Mouse (Mus musculus) CH12.LX (cell line): ENCODE measurements around the gene Slc7a8. TPM values are rescaled to one million over a fixed set of nuclear protein-coding genes. Genes with fewer than 3 reads are reported as not detected.

Experiments used
- DNase-seq: peaks from one replicate; pipeline ENCODE4 v3.0.0-alpha.2; 2013; ENCODE audit errors: extremely low read depth
- H3K27ac ChIP-seq: 2 replicates; pipeline ENCODE4 v1.5.1; 2012; ENCODE audit warnings: low read depth, mild to moderate bottlenecking, control low read depth, moderate library complexity; ENCODE audit not compliant: insufficient read depth
- H3K27me3 ChIP-seq: replicated peaks from 2 replicates; pipeline ENCODE3; 2012; ENCODE audit warnings: inconsistent platforms
- H3K36me3 ChIP-seq, 2 experiments: replicated peaks in 1 of 2; 2 replicates each; pipeline versions ENCODE3 to v1.6.1; 2012; ENCODE audit warnings: inconsistent platforms in 1 of 2, low read length in 1 of 2, mild to moderate bottlenecking in 1 of 2, mixed read lengths in 1 of 2, moderate library complexity in 1 of 2; ENCODE audit not compliant: control insufficient read depth in 1 of 2, insufficient read depth in 1 of 2
- H3K4me1 ChIP-seq, 2 experiments: 2 replicates each; pipeline ENCODE4 v1.6.1; 2012; ENCODE audit warnings: inconsistent platforms in 1 of 2, moderate library complexity in 1 of 2; ENCODE audit not compliant: insufficient read depth in 2 of 2, control insufficient read depth in 1 of 2
- H3K4me2 ChIP-seq: 2 replicates; pipeline ENCODE4 v1.6.1; 2012; ENCODE audit warnings: low read depth, mild to moderate bottlenecking, control low read depth; ENCODE audit not compliant: poor library complexity, insufficient read depth, severe bottlenecking
- H3K4me3 ChIP-seq, 3 experiments: fragments of 150-350 bp in 1 of 3; sonication (generic) in 1 of 3; replicated peaks in 1 of 3; 2 replicates each; pipeline versions ENCODE3 to v1.5.1; 2011 to 2012; ENCODE audit warnings: low read depth in 2 of 3, low read length in 2 of 3, mild to moderate bottlenecking in 2 of 3, moderate library complexity in 2 of 3, control low read depth in 1 of 3, improper control_type of control experiment in 1 of 3, inconsistent platforms in 1 of 3, mixed read lengths in 1 of 3; ENCODE audit not compliant: poor library complexity in 1 of 3
- H3K79me2 ChIP-seq: replicated peaks from 2 replicates; pipeline ENCODE4 v1.6.1; 2012; ENCODE audit warnings: mild to moderate bottlenecking, moderate library complexity; ENCODE audit not compliant: control insufficient read depth, poor library complexity, insufficient read depth, severe bottlenecking; ENCODE audit errors: extremely low read depth
- H3K9ac ChIP-seq: 2 replicates; pipeline ENCODE4 v1.6.1; 2012; ENCODE audit warnings: low read depth, mild to moderate bottlenecking, control low read depth, moderate library complexity; ENCODE audit not compliant: insufficient read depth
- H3K9me3 ChIP-seq: replicated peaks from 2 replicates; pipeline ENCODE3; 2012; ENCODE audit warnings: low read length, inconsistent platforms, mixed read lengths
- ELF1 ChIP-seq: IDR thresholded peaks from 2 replicates; pipeline ENCODE4 v1.6.1; 2014; ENCODE audit warnings: low read depth, mild to moderate bottlenecking, inconsistent platforms, low read length, improper control_type of control experiment
- ETS1 ChIP-seq: conservative IDR thresholded peaks from 2 replicates; pipeline ENCODE4 v1.6.1; 2012; ENCODE audit warnings: low read depth, mild to moderate bottlenecking, inconsistent platforms, low read length, improper control_type of control experiment, moderate library complexity
- HCFC1 ChIP-seq: IDR thresholded peaks from 2 replicates; pipeline ENCODE4 v1.6.1; 2012; ENCODE audit warnings: low read depth, mild to moderate bottlenecking, inconsistent platforms, low read length, improper control_type of control experiment
- JUND ChIP-seq: conservative IDR thresholded peaks from 2 replicates; pipeline ENCODE4 v1.6.1; 2011; ENCODE audit warnings: low read depth, low read length, improper control_type of control experiment
- KAT2A ChIP-seq: IDR thresholded peaks from 2 replicates; pipeline ENCODE4 v1.6.1; 2012; ENCODE audit warnings: low read length, improper control_type of control experiment, inconsistent platforms; ENCODE audit not compliant: insufficient replicate concordance
- MAX ChIP-seq: IDR thresholded peaks from 2 replicates; pipeline ENCODE4 v1.6.1; 2011; ENCODE audit warnings: low read length, improper control_type of control experiment
- MAZ ChIP-seq: IDR thresholded peaks from 2 replicates; pipeline ENCODE4 v1.6.1; 2012; ENCODE audit warnings: low read depth, mild to moderate bottlenecking, inconsistent platforms, low read length, improper control_type of control experiment, moderate library complexity
- MXI1 ChIP-seq: IDR thresholded peaks from 2 replicates; pipeline ENCODE4 v1.6.1; 2011; ENCODE audit warnings: mild to moderate bottlenecking, low read depth, low read length, improper control_type of control experiment
- MYC ChIP-seq: IDR thresholded peaks from 2 replicates; pipeline ENCODE4 v1.6.1; 2011; ENCODE audit warnings: low read depth, mild to moderate bottlenecking, improper control_type of control experiment, low read length
- NELFE ChIP-seq: IDR thresholded peaks from 2 replicates; pipeline ENCODE4 v1.6.1; 2011; ENCODE audit warnings: low read depth, low read length, improper control_type of control experiment
- PAX5 ChIP-seq: IDR thresholded peaks from 2 replicates; pipeline ENCODE4 v1.6.1; 2012; ENCODE audit warnings: low read length, inconsistent platforms, mixed read lengths
- POLR2A ChIP-seq: IDR thresholded peaks from 2 replicates; pipeline ENCODE4 v1.6.1; 2011; ENCODE audit warnings: low read depth, mild to moderate bottlenecking, improper control_type of control experiment, low read length
- RAD21 ChIP-seq: IDR thresholded peaks from 2 replicates; pipeline ENCODE4 v1.6.1; 2011; ENCODE audit warnings: low read depth, mild to moderate bottlenecking, low read length, improper control_type of control experiment, moderate library complexity
- RCOR1 ChIP-seq: conservative IDR thresholded peaks from 2 replicates; pipeline ENCODE4 v1.6.1; 2012; ENCODE audit warnings: low read depth, mild to moderate bottlenecking, inconsistent platforms, low read length, improper control_type of control experiment
- TCF12 ChIP-seq: IDR thresholded peaks from 2 replicates; pipeline ENCODE4 v1.6.1; 2014; ENCODE audit warnings: low read depth, mild to moderate bottlenecking, inconsistent platforms, low read length, improper control_type of control experiment
- UBTF ChIP-seq: IDR thresholded peaks from 2 replicates; pipeline ENCODE4 v1.6.1; 2012; ENCODE audit warnings: low read depth, mild to moderate bottlenecking, inconsistent platforms, low read length, improper control_type of control experiment, moderate library complexity
- USF1 ChIP-seq: IDR thresholded peaks from 2 replicates; pipeline ENCODE4 v1.6.1; 2014; ENCODE audit warnings: low read depth, mild to moderate bottlenecking, inconsistent platforms, low read length, improper control_type of control experiment
- USF2 ChIP-seq: conservative IDR thresholded peaks from 2 replicates; pipeline ENCODE4 v1.6.1; 2011; ENCODE audit warnings: low read depth, low read length, improper control_type of control experiment
- ZC3H11A ChIP-seq: IDR thresholded peaks from 2 replicates; pipeline ENCODE4 v1.6.1; 2012; ENCODE audit warnings: low read depth, mild to moderate bottlenecking, inconsistent platforms, low read length, improper control_type of control experiment
- ZKSCAN1 ChIP-seq: IDR thresholded peaks from 2 replicates; pipeline ENCODE4 v1.6.1; 2012; ENCODE audit warnings: low read depth, inconsistent platforms, low read length, improper control_type of control experiment, borderline replicate concordance
- ZNF384 ChIP-seq: IDR thresholded peaks from 2 replicates; pipeline ENCODE4 v1.6.1; 2012; ENCODE audit warnings: low read depth, low read length, improper control_type of control experiment, inconsistent platforms
- dilution Hi-C: fragments of 300-500 bp; cut with MboI; formaldehyde crosslinking; loops from 2 replicates; pipeline ENCODE4 v1.14.3; 2020; ENCODE audit warnings: low sequenced_read_pairs; ENCODE audit not compliant: extremely low pct_unique_long_range_greater_than_20kb, extremely low pct_ligation_motif_present
- in situ Hi-C: fragments of 300-500 bp; cut with MboI; formaldehyde crosslinking; loops from 3 replicates; pipeline ENCODE4 v1.14.3; 2019; ENCODE audit warnings: low sequenced_read_pairs, low pct_ligation_motif_present, low pct_unique_long_range_greater_than_20kb, mixed read lengths
- polyA plus RNA-seq: library from polyadenylated mRNA; unstranded; fragments of >175 nt; gene quantifications from 2 replicates; pipeline ENCODE4 v1.2.1, GENCODE M21; 2012; ENCODE audit warnings: low read depth; ENCODE audit not compliant: insufficient read length
- total RNA-seq, 2 experiments: library from RNA; depleted of rRNA; stranded (reverse); fragments of 300-350 nt in 1 of 2; fragments of >200 nt in 1 of 2; gene quantifications; 2 replicates each; pipeline ENCODE4 v1.2.3; 2012 to 2014

Gene Slc7a8
- total and polyA plus RNA-seq, 3 experiments: 0.13 to 0.17 TPM; not detected in 1

DNA sequence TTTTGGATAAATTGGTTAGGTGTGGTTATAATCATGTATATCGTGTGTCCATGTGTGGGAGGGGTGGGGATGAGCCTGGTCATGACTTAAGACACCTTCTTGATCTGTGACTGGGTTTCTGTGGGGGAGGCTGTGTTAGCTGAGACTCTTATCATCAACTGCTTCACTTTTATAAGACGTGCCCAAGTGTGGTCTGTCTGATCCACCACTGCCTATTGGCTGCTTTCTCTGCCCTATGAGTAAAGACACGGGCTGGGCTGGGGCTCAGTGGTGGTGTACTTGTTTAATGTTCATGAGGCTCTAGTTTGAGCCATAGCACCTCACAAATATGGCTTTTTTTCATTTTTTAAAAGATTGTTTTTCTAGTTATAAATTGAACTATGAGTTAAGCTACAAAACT, 34.0 kb upstream of the Slc7a8 start:
- DNase-seq: no peak
- dilution Hi-C loops (no loop called here), in situ Hi-C loops (no loop called here)

DNA sequence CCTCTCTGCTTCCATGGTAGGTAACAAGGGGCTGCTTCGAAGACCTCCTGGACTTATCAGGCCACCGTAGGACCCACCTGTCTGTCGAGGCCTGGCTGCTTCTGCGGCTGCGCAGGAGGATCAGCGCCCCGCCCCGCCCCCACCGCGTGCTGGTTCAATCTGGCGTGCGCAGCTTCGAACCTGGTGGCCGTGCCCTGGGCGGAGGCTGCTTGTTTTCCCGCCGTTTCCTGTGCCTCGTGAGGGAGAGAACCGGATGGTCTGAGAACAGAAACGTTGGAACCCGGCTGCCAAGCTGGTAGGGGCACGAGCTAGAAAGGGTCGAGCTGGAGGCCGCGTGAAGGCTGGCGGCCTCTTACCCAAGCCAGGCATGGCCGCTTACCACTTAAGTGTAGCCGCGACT, 32.2 kb upstream of the Slc7a8 start, which contains the start of gene Rnf212b:
TSS of gene Rnf212b (plus strand) at position 151 of the 400 bp plus-strand sequence.
- no peak within 1 kb of the TSS for H3K4me3 ChIP-seq
- dilution Hi-C loops: no loop called here
- H3K27ac ChIP-seq: no peak within 1 kb of the TSS
- in situ Hi-C loops: no loop called here
- H3K9ac ChIP-seq: no peak within 1 kb of the TSS
- H3K27me3 ChIP-seq: no peaks in the 10 kb centered on the region
- TF ChIP-seq POLR2A: no peak
- H3K36me3 ChIP-seq: no peaks in the 10 kb centered on the region
- no peaks in the 10 kb centered on the region for H3K4me1 ChIP-seq
- H3K79me2 ChIP-seq: no peaks in the 10 kb centered on the region
- no peak within 1 kb of the TSS for H3K4me2 ChIP-seq
- DNase-seq: no peak
- no peaks in the 10 kb centered on the region for H3K9me3 ChIP-seq

More for the DNA sequence above, 34.0 kb upstream of the Slc7a8 start:
- Histone ChIP-seq H3K9ac (no peak overlapping the region), H3K79me2 (no peaks in the 10 kb centered on the region), H3K27ac (no peak overlapping the region), H3K4me2 (no peak overlapping the region), H3K9me3 (no peaks in the 10 kb centered on the region), H3K4me1 (no peaks in the 10 kb centered on the region), H3K36me3 (no peaks in the 10 kb centered on the region), H3K4me3 (no peak overlapping the region), H3K27me3 (no peaks in the 10 kb centered on the region)
- TF ChIP-seq PAX5 (no peak), USF1 (no peak), RAD21 (no peak), NELFE (no peak), HCFC1 (no peak), MAX (no peak), JUND (no peak), TCF12 (no peak), UBTF (no peak), USF2 (no peak)

DNA sequence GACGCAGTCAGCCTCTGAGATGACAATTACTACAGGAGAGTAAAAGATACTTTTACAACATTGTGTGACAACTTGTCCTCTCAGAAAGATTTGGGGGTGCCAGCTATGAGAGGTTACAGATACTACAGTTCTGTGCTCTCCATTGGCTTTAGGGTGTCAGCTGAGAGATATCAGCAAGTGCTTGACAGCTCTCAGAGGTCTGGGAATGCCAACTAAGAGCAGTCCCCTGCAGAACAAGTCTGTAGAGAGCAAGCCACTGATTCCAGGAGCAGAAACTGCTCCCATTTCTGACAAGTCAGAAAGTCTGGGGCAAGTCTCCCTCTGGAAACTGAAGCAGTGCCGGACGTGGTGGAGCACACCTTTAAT, 27.9 kb upstream of the Slc7a8 start:
- in situ Hi-C loops (no loop called here), dilution Hi-C loops (no loop called here)
- DNase-seq: no peak
- no peak overlapping the region for H3K9ac ChIP-seq
- H3K27me3 ChIP-seq: no peaks in the 10 kb centered on the region
- H3K4me2 ChIP-seq: no peak overlapping the region
- H3K27ac ChIP-seq: no peak overlapping the region
- H3K79me2 ChIP-seq: no peaks in the 10 kb centered on the region
- H3K4me3 ChIP-seq: no peak overlapping the region
- H3K36me3 ChIP-seq: no peaks in the 10 kb centered on the region
- no peak for TF ChIP-seq ZKSCAN1
- no peak for TF ChIP-seq MAX
- TF ChIP-seq PAX5: no peak
- no peak for TF ChIP-seq USF1
- no peak for TF ChIP-seq ELF1
- no peak for TF ChIP-seq MXI1
- TF ChIP-seq MYC: no peak
- TF ChIP-seq ZC3H11A: no peak
- no peak for TF ChIP-seq RCOR1
- no peak for TF ChIP-seq MAZ
- TF ChIP-seq ETS1: no peak
- TF ChIP-seq KAT2A: no peak
- no peak for TF ChIP-seq ZNF384
- no peak for TF ChIP-seq USF2
- no peak for TF ChIP-seq JUND
- no peaks in the 10 kb centered on the region for H3K9me3 ChIP-seq
- no peaks in the 10 kb centered on the region for H3K4me1 ChIP-seq
